Mouse (Mus musculus) right cerebral cortex, postnatal 10 days (tissue): ENCODE data around the gene Hdac11.
"Not testable (repeated sequence)": the region's sequence is repeated elsewhere in the genome, so short reads cannot be mapped to it uniquely, and the experiment has no call there.

ENCODE experiments used
- DNase-seq, 2 experiments: peaks; one replicate each; pipeline ENCODE4 v3.0.0; 2021; ENCODE audit warnings: low spot score in 2 of 2

Hdac11 gene

DNA sequence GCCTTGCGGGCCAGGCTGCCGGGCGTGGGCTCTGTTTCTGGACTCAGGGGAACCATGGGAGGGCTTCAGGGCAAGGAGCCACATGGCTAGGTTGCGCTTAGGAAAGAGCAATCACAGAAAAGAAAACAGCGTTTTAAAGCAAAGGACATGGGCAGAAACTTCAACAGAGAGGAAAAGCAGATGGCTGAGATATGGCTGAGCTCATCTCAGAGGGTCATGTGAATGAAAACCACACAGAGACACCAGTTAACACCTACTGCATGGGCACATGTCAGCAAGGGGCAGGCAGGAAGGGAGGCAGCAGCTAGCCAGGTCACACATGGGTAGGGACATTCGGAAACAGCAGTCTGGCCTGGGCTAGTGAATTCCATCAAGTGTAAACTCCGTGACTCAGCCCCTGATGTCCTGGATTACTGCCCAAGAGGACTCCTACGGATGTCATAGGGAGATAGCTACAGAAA is 45.4 kb downstream of the Hdac11 start:
- no peak for DNase-seq

DNA sequence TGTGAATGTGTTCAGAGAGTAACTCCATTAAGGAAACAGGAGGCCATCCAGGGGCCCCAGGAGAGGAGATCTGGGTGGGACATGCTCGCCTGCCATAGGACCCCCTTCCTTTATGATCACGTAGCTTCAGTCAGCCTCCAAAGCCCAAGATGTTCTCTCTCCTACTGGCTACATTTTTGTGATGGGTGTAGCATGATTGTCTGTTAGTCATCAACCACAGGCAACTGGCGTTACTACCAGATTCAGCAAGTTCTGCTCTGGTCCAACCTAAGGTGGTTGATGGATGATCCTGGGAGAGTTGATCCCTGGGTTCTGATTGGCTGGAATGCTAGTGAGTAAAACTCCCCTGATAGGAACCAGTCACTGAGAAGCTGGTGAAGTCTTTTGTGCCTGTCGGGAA is 46.1 kb downstream of the Hdac11 start:
- no peak for DNase-seq

DNA sequence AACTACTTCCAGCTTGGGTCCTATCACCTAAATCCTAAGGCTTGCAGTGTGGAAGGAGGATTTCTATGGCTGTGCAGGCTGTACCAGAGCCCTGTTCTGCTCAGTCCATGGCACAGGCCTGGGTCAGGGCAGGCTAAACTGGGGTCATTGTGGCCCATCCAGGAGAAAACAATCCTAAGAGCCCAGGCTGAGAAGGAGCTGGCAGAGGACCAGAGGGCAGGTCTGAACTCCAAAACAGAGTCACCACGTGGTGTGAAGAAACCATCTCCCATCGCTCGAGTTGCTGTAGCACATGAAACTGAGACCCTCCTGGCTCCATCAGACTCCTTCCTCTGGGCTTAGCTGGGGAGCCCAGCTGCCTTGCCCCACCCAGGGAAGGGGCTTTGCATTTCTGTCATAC is 48.9 kb downstream of the Hdac11 start:
- DNase-seq: no peak

DNA sequence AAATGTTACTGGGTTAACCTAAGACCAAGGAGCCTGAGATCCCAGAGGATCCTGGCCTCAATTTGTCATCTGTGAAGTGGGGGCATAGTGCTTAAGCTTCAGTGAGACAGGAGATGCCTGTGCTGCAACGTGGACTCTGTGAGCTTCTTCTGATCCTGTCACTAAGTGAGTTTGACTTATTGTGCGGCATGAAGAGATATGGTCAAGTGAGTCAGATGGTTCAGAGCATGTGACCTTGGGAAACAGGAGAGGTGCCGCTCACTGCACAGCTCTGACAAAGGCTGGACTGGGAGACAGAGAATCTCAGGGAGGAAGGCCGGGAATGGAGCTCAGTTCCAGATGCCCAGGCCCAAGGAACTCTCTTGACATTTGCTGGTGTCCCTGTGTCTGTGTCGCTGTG is 49.3 kb downstream of the Hdac11 start:
- no peak for DNase-seq

DNA sequence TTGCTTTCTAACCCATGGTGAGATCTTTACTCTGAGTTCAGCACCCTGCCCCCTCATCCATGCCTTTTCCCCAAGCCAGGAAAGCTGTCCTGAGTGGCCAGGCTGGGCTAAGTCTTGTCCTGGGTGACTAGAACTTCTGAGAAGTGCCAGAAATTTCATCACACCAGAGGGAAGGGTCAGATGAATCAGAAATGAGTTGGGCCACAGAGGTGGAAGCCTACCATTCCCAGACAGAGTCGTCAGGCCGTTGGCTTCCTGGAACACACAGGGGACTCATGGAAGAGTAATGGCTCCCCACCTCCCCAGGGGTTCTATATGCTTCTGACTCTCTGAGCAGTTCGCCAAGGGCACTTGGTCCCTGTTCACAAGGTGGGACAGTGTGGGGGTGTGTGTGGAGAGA is 51.0 kb downstream of the Hdac11 start:
- DNase-seq: no peak

DNA sequence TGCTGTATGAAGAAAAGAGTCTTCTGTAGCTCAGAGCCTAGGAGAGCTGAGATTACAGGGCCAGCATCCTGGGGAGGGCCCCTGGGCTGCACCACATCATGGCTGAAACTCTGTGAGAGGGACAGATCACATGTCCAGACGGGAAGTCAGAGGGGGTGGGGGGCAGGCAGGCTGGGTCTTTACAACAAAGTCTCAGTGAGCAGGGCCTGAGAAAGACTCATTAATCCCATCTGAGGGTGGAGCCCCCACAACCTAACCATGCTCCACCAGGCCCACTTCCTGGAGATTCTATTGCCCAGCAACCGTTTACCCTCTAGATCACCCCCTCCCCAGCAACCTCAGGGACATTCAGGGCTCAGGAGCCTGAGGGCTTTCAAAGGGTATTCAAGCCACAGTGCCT is 53.3 kb downstream of the Hdac11 start:
- no peak for DNase-seq

DNA sequence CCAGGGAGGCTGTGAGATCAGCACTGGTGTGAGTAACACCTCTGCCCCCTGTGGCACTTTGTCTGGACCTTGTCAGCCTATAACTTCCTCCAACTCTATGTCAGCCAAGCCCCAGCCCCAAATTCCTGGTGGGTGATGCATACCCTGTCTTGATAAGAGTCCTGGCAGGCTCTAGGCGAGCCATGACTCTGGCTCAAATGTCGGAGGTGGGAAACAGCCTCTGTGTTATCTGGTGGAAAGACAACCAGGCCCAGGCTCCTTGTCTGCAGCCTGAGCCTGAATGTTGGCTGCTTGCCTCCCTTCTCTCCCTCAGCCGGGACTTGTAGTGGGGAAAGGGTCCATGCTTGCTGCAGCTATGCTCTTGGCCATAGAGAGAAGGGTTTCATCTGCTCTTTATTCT is 54.4 kb downstream of the Hdac11 start:
- DNase-seq: no peak

DNA sequence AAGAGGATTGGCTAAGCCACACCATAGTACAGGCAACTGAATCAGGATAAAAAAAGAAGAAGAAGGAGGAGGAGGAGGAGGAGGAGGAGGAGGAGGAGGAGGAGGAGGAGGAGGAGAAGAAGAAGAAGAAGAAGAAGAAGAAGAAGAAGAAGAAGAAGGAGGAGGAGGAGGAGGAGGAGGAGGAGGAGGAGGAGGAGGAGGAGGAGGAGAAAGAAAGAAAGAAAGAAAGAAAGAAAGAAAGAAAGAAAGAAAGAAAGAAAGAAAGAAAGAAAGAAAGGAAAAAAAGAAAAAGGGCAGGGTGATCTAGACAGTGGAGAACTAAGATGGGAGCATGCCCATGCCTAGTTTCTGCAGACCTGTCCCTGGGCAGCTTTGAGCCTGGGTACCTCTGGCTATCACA is 55.7 kb downstream of the Hdac11 start, which contains the start of gene Fbln2:
TSS of gene Fbln2 (plus strand) at position 301 of the 400 bp plus-strand sequence.
- DNase-seq: not testable (repeated sequence)

DNA sequence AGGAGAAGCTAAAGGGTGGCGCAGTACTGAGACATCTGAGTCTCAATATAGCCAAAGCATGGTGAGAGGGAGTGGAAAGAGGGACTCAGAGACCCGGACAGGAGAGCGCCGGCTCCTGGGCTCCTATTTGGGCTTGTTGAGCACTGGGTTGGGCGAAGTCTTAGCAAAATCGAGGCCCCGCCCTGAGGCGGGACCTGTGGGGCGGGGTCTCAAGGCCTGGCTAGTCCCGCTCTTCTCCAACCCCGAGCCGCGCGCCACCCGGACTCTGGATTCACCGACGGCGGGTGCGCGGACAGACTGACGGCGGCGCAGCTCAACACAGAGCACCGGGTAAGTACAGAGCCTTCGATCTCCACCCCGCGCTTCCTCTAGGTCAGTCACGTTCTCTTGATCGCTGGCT is 56.1 kb downstream of the Hdac11 start:
- DNase-seq: peak; percentile 55 to 68

DNA sequence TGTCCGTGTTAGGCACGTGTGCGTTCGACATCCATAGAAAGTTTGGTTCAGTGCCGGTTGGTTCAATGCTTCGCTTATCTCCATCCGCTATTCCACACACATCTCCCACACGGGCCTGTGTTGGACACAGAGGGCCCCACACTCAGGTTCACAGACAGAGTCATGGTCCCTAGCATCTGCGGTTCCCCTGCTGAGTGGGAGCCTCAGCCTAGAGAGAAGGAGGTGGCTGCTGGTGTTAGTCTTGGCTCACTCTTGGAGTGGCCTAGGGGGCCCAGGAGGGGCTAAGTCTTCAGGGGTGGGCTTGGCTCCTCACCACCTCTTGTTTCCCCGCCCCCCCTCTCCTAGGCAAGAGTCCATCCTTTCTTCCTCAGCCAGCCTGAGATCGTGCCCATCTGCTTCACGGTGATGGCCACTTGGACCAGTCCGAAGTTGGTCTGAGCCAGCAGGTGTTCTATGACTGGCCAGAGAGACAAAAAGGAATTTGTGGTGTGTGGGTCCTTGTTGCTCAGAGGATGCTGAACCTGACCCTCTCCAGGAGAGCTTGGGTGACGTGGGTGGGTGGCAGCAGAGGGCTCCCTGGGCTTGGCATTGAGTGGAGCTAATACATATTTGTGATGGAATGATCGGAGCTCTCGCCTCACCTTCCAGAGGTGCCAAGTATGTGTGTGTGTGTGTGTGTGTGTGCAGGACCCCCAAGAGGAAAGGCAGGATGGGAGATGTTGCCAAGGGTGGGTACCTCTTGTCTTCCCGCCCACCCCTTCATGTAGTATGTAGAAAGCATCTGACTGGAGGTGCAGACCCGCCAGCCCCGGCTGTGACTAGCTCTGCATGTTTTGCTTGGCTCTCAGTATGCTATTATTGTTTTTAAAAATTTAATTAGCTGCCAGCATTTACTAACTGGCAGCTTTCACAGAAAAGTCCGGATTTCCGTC is 57.1 kb downstream of the Hdac11 start:
- DNase-seq: no peak

DNA sequence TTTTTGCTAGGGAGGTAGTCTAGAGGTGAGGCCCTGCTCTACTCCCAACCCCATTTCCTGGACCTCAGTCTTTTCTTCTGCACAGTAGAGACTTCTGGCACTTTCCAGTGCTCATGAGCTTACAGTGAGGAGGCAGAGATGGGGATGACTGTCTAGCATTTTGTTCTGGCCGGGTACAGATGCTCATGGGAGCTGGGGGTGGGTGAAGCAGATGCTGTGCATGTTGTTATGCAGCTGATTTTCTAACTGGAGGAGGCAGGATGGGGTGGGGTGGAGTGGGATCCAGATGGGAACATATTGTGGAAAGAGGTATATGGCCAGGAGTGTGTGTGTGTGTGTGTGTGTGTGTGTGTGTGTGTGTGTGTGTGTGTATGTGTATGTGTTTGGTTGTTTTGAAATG is 59.0 kb downstream of the Hdac11 start:
- DNase-seq: no peak

DNA sequence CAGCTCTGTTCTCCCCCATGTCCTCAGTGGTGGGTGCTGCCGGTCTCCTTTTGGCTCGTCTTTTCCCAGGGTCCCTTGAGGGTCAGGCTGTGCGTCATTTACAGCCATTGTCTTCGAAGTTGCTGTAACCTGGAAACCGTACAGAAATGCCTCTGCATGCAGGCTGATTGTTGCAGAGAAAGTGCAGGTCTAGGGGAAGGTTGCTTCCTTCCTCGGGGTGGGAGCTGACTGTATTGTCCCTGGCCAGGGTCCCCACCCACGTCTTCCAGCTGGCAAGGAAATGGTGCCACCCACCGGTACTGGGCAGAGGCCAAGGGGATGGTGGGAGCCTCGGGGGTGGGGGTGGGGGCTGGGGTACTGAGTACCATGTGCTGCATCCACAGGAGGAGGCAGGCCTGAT is 62.0 kb downstream of the Hdac11 start:
- DNase-seq: no peak

DNA sequence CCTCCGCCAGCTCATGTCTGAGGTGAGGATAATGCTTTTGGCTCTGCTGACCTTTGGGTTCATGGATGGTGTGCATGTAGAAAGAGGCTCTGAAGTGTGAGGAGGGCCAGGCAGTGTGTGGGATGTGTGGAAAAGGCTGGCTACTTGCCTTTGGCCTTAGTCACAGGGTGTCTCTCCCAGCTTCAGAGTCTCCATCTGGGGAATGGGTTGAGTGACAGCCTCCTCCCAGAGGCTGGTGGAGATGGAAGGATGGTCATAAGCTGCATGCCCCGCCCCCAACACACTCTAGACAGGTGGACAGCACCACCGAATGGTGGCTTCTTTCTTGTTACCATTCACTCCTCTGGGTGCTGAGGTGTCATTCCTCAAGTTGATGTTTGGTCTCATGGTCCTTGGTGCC is 62.4 kb downstream of the Hdac11 start:
- no peak for DNase-seq

DNA sequence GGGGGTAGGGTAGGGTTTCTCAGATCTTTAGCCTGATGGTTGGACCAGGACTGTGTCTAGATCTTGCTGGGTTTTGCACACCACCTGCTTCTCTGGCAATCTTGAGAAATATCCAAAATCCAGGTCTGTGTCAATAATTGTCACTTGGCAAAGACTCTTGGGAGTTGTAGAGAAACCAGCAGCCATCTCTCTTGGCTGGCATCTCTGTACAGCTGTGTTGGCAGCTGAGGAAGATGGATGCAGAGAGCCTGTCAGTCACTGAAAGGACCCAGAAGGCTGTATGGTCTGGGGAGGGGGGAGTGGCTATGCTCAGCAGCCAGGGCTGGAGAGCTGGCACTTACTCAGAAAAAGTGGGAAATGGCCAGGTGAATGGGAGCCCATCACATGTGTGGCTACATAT is 63.6 kb downstream of the Hdac11 start:
- DNase-seq: no peak

DNA sequence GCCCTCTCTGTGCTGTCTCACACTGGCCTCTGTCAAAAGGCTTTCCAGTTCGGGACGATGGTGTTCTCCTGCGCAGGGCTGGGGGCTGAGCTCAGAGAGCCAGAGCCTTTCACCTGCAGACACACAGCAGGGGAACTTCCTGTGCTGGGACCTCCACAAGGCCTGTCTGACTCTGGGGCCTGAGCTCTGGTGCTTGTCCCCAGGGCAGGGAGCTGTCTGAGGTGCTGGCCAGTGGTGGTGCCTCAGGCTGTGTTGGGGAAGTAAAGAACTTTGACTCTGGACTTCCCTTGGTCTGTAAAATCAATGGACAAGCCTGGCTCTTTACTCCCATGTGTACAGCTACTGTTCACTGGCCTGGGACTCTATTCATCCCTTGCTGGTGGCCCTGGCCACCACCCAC is 64.6 kb downstream of the Hdac11 start:
- no peak for DNase-seq

DNA sequence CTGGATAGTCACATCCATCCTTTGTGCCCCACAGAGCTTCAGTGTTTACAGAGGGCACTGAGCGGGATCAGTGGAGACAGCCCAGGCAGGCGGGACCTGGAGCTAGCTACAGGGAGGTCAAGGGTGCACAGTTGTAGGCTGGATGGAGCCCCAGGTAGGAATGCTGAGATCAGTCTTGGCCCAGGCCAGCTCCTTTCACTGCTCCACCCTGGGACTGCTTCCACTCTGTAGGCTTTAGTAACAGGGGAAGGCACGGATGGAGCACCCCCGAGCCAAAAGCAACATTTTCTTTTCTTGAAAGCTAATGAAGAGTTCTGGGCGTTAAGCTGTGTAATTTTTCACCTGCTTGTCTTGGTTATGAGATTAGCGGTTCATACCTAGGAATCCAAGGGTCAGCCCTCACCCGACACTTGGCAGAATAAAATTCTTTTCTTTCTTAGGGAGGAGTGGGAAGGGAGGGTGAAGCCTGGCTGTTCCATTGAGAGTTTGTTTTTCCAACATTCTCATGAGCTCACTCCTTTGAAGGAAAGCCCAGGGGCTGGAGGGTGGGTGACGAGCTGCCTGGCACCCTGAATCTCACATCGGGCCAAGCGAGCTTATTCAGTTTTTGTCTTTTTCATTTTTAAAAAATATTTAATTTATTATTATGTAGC is 66.4 kb downstream of the Hdac11 start:
- DNase-seq: no peak
